Mouse (Mus musculus) retina, postnatal 7 days (tissue): ENCODE measurements around the gene Ttc41.
"Not testable (repeated sequence)": the region's sequence is repeated elsewhere in the genome, so short reads cannot be mapped to it uniquely, and the experiment has no call there.

Experiments
- DNase-seq: peaks from one replicate; pipeline ENCODE4 v3.0.0-alpha.2; 2012; ENCODE audit warnings: low read depth, low spot score

Ttc41 gene

DNA sequence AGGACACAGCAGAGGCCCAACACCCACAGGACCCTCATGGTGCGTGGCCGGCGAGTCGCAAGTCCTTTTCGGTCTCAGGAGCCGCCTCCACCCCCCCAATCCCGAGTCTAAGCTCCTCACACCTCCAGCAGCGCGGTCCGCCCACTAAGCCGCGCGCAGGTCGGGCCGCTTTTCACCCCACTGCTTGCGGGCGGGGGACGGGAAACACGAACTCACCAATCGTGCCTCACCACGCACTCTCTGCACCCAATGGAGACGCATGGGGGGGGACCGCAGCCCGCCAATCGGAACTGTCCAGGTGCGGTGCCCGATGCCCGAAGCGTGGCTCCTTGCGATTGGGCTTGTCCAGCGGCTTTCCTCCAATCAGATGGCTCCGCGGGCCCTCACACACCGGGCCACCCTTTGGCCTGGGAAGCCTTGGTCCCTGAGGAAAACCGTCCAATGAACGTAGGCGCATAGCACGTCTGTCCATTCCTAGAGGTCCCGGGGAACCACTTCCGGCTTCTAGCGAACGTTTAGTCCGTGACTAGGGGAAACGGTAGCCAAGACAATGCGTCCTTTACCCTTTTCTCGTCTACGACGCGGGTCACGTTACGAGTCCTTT is at the start of gene Ttc41, which contains the start of gene Hsp90b1:
Ttc41 (plus strand) TSS at position 494 of the 604 bp plus-strand sequence.
Hsp90b1 (minus strand) TSS at position 192 of the 604 bp plus-strand sequence.
- DNase-seq = peak; percentile 98

- DNase-seq = not testable (repeated sequence)
Observed at GRCm38 (mm10) chr10:86670550-86670949, 35.1 kb upstream of the Ttc41 start.

GRCm38 (mm10) chr10:86684797-86685178 is 20.8 kb upstream of the Ttc41 start:
- not testable (repeated sequence) for DNase-seq

GRCm38 (mm10) chr10:86685179-86686016 is 20.2 kb upstream of the Ttc41 start:
- DNase-seq = peak; percentile 73

GRCm38 (mm10) chr10:86686017-86686360 is 19.6 kb upstream of the Ttc41 start:
- not testable (repeated sequence) for DNase-seq

- no peak for DNase-seq
Observed at GRCm38 (mm10) chr10:86700251-86700650, 5.4 kb upstream of the Ttc41 start.

DNA sequence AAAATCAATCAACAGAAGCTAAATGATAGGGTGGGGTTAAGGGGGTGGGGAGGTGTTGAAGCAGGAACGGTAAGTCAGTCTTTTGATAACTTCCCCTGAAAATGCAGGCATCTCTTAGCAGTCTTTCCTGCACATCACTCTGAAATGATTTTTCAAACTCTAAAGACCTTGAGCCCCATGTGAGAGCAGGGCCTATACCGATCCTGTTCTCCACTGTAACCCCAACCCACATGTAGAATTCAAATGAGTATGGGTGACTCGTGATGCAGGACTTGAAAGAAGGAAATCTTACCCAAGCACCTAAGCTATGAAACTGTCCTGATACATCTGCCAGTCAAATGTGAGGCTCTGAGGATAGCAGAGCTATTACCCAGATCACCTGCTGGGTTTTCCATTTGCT is 4.6 kb upstream of the Ttc41 start:
- DNase-seq = no peak

DNA sequence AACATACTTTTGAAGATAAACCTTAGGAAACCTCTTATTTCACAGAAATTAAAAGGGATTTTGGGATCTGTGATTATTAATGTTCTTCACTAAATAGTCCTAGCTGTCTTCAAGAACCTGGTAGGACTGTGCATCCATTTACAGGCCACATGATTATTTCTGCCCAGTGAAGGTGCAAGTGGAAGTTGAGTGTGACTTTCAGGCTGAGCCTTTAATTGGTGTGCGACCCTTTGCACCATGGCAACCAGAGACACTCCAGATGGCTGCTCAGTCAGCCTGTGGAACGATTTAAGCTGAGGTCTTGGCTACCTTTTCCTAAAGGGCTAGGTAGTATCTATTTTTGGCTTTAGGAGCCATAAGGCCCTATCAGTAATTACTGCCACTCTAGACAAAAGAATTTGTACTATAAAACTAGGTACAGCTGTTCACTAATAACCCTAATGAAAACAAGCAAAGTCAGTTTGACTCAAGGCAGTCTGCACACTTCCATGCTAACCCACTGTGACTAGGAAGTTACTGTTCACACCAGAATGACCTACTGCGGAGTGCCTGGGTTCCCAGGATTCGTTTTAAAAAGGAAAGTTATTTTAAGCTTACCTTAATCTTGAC is 3.2 kb upstream of the Ttc41 start:
- DNase-seq = no peak

DNA sequence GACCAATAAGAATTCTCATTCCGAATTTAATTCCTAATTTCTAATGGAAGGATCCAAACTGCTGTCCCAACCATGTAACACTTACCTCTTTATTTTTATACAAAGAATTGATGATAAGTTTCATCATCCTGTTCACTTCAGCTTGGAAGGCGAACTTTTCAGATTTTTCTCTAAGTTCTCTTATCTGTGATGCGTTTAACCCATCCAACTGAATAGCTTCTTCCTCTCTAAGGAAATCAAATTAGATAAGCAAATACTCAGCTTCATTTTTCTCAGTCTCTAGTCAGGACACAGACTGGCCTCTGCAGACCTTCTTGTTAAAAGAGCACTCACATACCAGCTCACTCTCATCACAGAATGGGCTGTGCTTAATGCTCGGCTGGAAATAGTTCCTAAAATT is 2.2 kb upstream of the Ttc41 start:
- DNase-seq = no peak

- DNase-seq = no peak
Observed at GRCm38 (mm10) chr10:86704141-86704540, 1.5 kb upstream of the Ttc41 start.

- no peak for DNase-seq
Observed at GRCm38 (mm10) chr10:86704589-86705191, 921 bp upstream of the Ttc41 start.

GRCm38 (mm10) chr10:86705922-86706752 is 526 bp downstream of the Ttc41 start:
- DNase-seq = no peak

- DNase-seq = no peak
Observed at GRCm38 (mm10) chr10:86707134-86707533, 1.5 kb downstream of the Ttc41 start.

GRCm38 (mm10) chr10:86712156-86712555 is 6.5 kb downstream of the Ttc41 start:
- no peak for DNase-seq

DNA sequence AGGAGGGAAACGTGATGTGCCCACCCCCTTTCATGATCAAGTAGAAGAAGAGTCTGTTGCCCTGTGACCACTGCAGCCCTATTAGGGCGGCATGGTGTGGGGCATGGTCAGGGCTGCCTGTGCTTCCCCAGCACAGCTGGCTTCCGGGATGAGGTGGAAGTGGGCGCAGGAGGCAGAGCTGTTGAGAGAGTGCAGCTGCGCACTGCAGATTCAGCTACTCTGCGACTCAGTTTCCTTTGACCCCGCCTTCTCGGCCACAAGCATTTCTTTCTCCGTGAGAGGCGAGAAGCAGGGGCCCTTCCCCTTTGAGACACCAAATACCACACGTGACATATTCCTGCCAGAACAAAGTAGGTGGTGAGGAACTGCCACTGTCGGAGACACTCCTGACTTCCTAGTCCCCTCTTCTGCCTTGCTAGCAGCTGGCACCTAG is 22.0 kb downstream of the Ttc41 start:
- no peak for DNase-seq

DNA sequence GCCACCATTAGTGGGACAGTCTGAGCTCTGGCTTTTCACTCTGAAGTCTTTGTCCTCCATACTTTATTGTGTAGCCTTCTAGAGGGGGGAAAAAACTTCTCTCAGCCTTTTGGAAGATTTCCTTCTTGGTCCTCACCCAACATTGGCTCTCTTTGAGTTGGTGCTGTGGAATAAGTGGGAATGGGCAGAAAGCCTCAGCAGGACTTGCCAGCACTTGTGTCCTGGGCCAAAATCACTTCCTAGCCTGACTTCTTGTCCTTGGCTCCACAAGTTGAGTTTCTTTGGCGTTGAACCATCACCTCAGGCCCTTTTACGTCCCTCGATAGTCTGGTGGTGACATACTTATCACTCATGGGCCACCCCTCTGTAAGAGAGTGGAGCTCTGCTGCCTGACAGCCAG is 22.6 kb downstream of the Ttc41 start:
- no peak for DNase-seq

DNA sequence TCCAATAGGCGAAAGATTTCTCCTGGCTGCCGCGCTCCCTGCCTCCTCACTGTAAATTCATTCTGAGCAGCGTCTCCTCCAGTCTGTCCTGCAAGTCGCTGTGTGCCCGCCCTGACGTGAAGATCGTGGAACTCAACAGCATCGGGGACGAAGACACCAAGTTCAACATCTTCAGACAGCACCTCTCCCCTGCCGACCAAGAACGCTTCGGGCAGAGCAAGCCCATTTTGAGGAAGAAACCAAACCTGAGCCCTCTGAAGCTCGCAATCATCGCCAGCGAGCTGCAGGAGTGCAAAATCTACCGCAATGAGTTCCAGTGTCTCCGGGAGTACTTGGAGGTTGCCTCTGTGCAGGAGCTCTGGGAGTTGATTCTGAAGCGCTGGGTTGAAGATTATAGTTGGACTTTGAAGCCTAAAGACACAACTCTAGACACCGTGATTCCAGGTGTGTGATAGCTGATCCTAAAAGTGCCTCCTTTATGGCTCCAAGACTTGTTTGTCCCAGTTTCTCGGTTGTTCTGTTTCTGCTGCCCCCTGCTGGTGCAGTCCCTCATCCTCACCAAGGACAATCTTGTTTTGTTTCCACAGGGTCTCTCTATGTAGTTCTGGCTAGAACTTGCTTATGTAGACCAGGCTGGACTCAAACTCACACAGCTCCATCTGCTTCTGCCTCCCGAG is 25.4 kb downstream of the Ttc41 start:
- peak; percentile 65 for DNase-seq

- no peak for DNase-seq
Observed at GRCm38 (mm10) chr10:86731500-86731863, 25.9 kb downstream of the Ttc41 start.

DNA sequence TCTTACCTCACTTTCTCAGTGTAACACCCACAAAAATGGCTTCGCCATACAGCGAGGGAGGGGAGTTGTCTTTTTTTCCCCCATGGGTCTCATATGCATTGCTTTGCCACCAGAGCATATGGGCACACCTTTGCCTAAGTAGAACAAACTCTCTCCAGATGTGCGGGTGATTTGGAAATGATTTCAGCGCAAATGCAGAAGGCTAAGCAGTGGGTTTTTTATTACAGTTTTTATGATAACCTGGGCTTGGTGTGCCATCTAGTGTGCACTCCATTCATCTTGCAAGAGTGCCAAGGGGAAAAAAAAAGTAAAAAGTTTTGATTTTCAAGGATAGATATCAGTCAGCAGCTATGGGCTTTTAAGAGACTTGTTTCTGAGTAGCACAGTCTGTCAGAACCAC is 29.4 kb downstream of the Ttc41 start:
- no peak for DNase-seq

- DNase-seq = no peak
Observed at GRCm38 (mm10) chr10:86742918-86743317, 37.3 kb downstream of the Ttc41 start.

GRCm38 (mm10) chr10:86744306-86744705 is 38.7 kb downstream of the Ttc41 start:
- no peak for DNase-seq
